8 mouse cellular contexts compared by ENCODE assay signal in the genomic region with DNA sequence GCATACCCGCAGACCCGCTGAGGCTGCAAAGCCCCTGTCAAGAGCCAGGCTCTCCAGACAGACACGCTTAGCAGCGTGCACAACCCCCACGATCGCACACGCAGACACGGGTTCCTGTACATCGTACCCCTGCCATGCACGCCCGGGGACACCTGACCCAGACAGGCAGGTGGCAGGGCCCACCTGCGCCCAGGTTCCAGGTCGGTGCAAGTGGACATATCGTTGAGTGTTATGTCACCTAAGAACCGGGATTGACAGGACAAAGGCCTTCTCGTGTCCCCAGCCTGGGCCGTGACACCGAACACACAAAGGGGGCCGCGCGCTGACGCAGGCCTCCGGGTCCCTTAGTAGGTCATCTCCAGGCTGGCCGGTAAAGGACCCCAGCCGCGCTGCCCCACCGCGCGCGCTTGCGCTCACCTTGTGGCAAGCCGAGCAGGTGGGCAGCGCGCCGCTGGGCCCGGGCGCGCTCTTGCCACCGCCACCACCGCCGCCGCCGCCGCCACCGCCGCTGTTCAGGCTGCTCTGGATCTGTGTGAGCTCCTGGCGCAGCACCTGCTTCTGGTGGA. TPM values are rescaled to one million over a fixed set of nuclear protein-coding genes. Genes with fewer than 3 reads are reported as not detected.
DNase-seq lines count a peak whose midpoint lies in the region; ATAC-seq and TF ChIP-seq lines count a peak whose summit lies in the region.

No protein-coding gene starts in this region.

- H3K4me1 ChIP-seq in hindbrain, postnatal 0 days (ENCODE audit: insufficient read depth, low read length), result peaks cover 45% of the 10 kb centered on the region
- peaks cover 56% of the 10 kb centered on the region for H3K4me1 ChIP-seq in neural tube, embryonic 12.5 days

- peak overlapping the region; percentile 92 for H3K4me2 ChIP-seq in hindbrain, postnatal 0 days (ENCODE audit: low read depth, low read length)
- H3K4me2 ChIP-seq in neural tube, embryonic 12.5 days (replicated peaks), result peak overlapping the region; percentile 99

- TF ChIP-seq CTCF in hindbrain, postnatal 0 days (IDR thresholded peaks at IDR 0.05; ENCODE audit: low read depth), result no peak

- no peaks in the 10 kb centered on the region for H3K27me3 ChIP-seq in hindbrain, postnatal 0 days (ENCODE audit: insufficient read depth, low read length)
- no peaks in the 10 kb centered on the region for H3K27me3 ChIP-seq in neural tube, embryonic 12.5 days (replicated peaks)

- 6% methylated on average over 47 of the region's 47 CpGs for WGBS in hindbrain, postnatal 0 days
- WGBS in neural tube, embryonic 12.5 days, result 12% methylated on average over 47 of the region's 47 CpGs

- no peaks in the 10 kb centered on the region for H3K36me3 ChIP-seq in hindbrain, postnatal 0 days (ENCODE audit: insufficient read depth, low read length)
- H3K36me3 ChIP-seq in neural tube, embryonic 12.5 days, result no peaks in the 10 kb centered on the region

- peak overlapping the region; percentile 98 for H3K27ac ChIP-seq in hindbrain, postnatal 0 days
- H3K27ac ChIP-seq in neural tube, embryonic 12.5 days, result no peak overlapping the region

- peak overlapping the region; percentile 81 for H3K4me3 ChIP-seq in hindbrain, postnatal 0 days (ENCODE audit: low read length)
- H3K4me3 ChIP-seq in neural tube, embryonic 12.5 days, result peak overlapping the region; percentile 88

- DNase-seq in embryo, embryonic 11 days, result peak; percentile 36
- DNase-seq in embryo, embryonic 10 days (ENCODE audit: low spot score), result no peak
- DNase-seq in retina, postnatal 1 day, result peak; percentile 48
- no peak for DNase-seq in retina, embryonic 14.5 days (ENCODE audit: low spot score)
- no peak for DNase-seq in hindbrain, postnatal 0 days (ENCODE audit: low spot score)
- no peak for DNase-seq in left cerebral cortex, adult 11 months (ENCODE audit: low spot score)

- peak overlapping the region; percentile 89 for H3K9ac ChIP-seq in hindbrain, postnatal 0 days (replicated peaks; ENCODE audit: low read length)
- H3K9ac ChIP-seq in neural tube, embryonic 12.5 days, result peak overlapping the region; percentile 88

- no peak for ATAC-seq in hindbrain, postnatal 0 days
- no peak for ATAC-seq in neural tube, embryonic 12.5 days (ENCODE audit: low FRiP score, low read depth)
- no peak for ATAC-seq in monocyte, adult 5-6 weeks (replicated peaks; ENCODE audit: insufficient number of reproducible peaks, low FRiP score, low TSS enrichment, poor library complexity, severe bottlenecking)

- H3K9me3 ChIP-seq in hindbrain, postnatal 0 days (ENCODE audit: low read length), result no peaks in the 10 kb centered on the region
- no peaks in the 10 kb centered on the region for H3K9me3 ChIP-seq in neural tube, embryonic 12.5 days

RNA-seq across cellular contexts. Expression of a gene that starts 1.3 kb away (rescaled TPM):
- 66.4 and 66.5 TPM in 2 replicates for total RNA-seq in hindbrain, postnatal 0 days (2014; rRNA removed)
- polyA plus RNA-seq in hindbrain, postnatal 0 days (2015; fragmentation: Nextera tagmentation; extraction: Ambion mirVana), result 13.9 and 14.3 TPM in 2 replicates
- 23.1 and 23.9 TPM in 2 replicates for polyA plus RNA-seq in neural tube, embryonic 12.5 days (2016; fragmentation: Nextera tagmentation; extraction: Ambion mirVana)
- 0.19 to 0.21 TPM in 2 of 3 replicates, not detected in the other for total RNA-seq in monocyte, adult 5-6 weeks (2017)

Comparison
In these comparisons a context has a peak if more than half of its experiments do, and no peak if none do; other contexts are left out.
1. DNase-seq: peak in embryo, embryonic 11 days (single experiment) and retina, postnatal 1 day (single experiment); none in embryo, embryonic 10 days (single experiment), retina, embryonic 14.5 days (single experiment), hindbrain, postnatal 0 days (single experiment) and left cerebral cortex, adult 11 months (single experiment).
2. RNA of a gene that starts 1.3 kb away (total RNA-seq): 66.4 to 66.5 TPM in hindbrain, postnatal 0 days; 0.19 to 0.21 TPM in monocyte, adult 5-6 weeks; every median in the first group is over 10 times any median in the second.